Mouse (Mus musculus): ENCODE results near the gene Itgb5.

- TF ChIP-seq EP300 (IDR thresholded peaks at IDR 0.05; ENCODE audit: low read length) (no peak), POLR2A (IDR thresholded peaks at IDR 0.05; ENCODE audit: low read depth, low read length) (no peak), CTCF (conservative IDR thresholded peaks at IDR 0.05 in 1 of 2, IDR thresholded peaks at IDR 0.05 in 1 of 2; ENCODE audit: low read depth in 2 of 2, low read length in 2 of 2) (peak; percentile 95 to 97), CHD1 (IDR thresholded peaks at IDR 0.05; ENCODE audit: low read depth, low read length) (no peak)
Observed at GRCm38 (mm10) chr16:33950830-33951229, 121.4 kb downstream of the Itgb5 start.

Data from CH12.LX (cell line).